Mouse (Mus musculus) spleen, embryonic (tissue): ENCODE measurements around the gene Tmem256.

Source experiments
- CTCF ChIA-PET: fragments of 350-600 bp; sonication (Branson Sonifier 250); formaldehyde crosslinking; loops from one replicate; lab custom pipeline; 2022; lab: Charles Lee

The Tmem256 gene

GRCm38 (mm10) chr11:69850754-69851153 is 12.4 kb downstream of the Tmem256 start:
- CTCF ChIA-PET: interaction anchor here (0.5 kb wide), 1 partner anchor 81 kb away, joined by 3 read pairs; no protein-coding TSS in a partner anchor

DNA sequence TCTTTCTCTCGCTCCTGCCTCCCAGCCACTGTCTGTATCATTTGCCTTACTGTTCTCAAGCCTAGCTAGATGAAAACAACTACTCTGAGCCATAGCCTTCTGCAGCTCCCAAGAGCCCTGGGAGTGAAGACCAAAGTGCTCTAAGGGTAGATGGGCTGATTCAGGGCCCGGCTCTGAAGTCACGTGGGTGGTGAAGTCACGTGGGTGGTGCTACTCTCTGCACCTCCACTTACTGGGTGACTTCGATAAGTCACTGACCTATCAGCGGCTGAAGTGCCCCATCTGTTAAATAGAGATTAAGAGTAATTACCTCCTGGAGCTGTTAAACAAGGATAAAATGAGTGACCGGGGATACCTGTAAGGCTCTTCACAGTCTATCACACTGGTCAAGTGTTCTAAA is 15.7 kb downstream of the Tmem256 start:
- CTCF ChIA-PET: no interaction called here

GRCm38 (mm10) chr11:69854680-69855079 is 16.4 kb downstream of the Tmem256 start:
- CTCF ChIA-PET: interaction anchor here (0.6 kb wide), 1 partner anchor 15 kb away, joined by 4 read pairs; no protein-coding TSS in a partner anchor

DNA sequence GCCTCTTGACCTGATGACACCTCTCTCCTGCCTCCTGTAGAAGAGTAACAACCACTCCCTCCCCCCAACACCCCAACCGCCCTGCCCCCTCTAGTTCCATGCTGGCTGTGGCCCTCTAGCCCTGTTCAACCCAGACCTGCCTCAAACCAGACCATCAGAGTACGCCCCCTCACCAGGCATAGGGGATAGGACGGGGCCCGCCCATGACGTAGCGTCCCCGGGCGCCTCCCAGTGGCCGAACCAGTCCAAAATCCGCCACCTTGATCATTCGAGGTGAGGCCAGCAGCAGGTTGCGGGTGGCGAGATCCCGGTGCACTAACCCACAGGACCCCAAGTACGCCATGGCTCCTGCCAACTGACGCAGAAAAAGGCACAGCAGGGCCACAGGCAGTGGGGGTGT is 17.0 kb downstream of the Tmem256 start:
- CTCF ChIA-PET: no interaction called here

- CTCF ChIA-PET: interaction anchor here (0.5 kb wide), 1 partner anchor 47 kb away, joined by 3 read pairs; no protein-coding TSS in a partner anchor
These were observed 20.0 kb downstream of the Tmem256 start, which contains the start of gene Tnk1 for GRCm38 (mm10) chr11:69858113-69858998. TSS of gene Tnk1 (minus strand) at chr11:69858730.

- CTCF ChIA-PET: interaction anchor here (0.7 kb wide), 1 partner anchor 103 kb away, joined by 18 read pairs; no protein-coding TSS in a partner anchor
These were observed 25.4 kb downstream of the Tmem256 start for GRCm38 (mm10) chr11:69863729-69864128.

- CTCF ChIA-PET: interaction anchor here (0.7 kb wide), 1 partner anchor 103 kb away, joined by 18 read pairs; no protein-coding TSS in a partner anchor
These were observed 26.0 kb downstream of the Tmem256 start for GRCm38 (mm10) chr11:69864138-69864860.

- CTCF ChIA-PET: interaction anchor here (0.6 kb wide), 1 partner anchor 103 kb away, joined by 7 read pairs; no protein-coding TSS in a partner anchor
These were observed 27.2 kb downstream of the Tmem256 start for GRCm38 (mm10) chr11:69865561-69865960.

DNA sequence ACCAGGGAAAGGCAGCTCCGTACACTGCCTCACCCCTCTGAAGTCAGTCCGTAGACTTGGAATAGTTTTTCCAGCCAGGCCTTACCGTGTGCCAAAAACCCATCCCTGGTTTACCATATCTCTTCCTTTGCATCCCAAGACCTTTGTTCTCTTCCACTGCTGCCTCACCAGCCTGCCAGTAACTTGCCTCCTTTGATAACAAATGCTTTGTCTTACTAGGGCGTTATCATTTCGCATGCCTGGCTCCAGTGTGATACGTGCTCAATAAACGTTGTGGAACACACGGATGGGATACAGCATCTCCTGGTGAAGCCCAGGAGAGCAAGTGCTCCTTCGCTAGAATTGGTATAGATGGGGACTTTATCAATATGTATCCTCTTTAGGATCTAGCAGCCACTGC is 29.0 kb downstream of the Tmem256 start:
- CTCF ChIA-PET: no interaction called here

GRCm38 (mm10) chr11:69870289-69871069 is 32.2 kb downstream of the Tmem256 start:
- CTCF ChIA-PET: no interaction called here

GRCm38 (mm10) chr11:69871822-69872221 is 33.5 kb downstream of the Tmem256 start:
- CTCF ChIA-PET: no interaction called here

GRCm38 (mm10) chr11:69872451-69872850 is 34.1 kb downstream of the Tmem256 start:
- CTCF ChIA-PET: no interaction called here

- CTCF ChIA-PET: interaction anchor here (0.6 to 0.7 kb wide), 3 partner anchors 24 to 394 kb away, joined by 3 to 9 read pairs (median 3); no protein-coding TSS in a partner anchor
These were observed 37.9 kb downstream of the Tmem256 start for GRCm38 (mm10) chr11:69876186-69876585.

GRCm38 (mm10) chr11:69876867-69877266 is 38.6 kb downstream of the Tmem256 start:
- CTCF ChIA-PET: interaction anchor here (0.6 kb wide), 1 partner anchor 161 kb away, joined by 3 read pairs; no protein-coding TSS in a partner anchor

DNA sequence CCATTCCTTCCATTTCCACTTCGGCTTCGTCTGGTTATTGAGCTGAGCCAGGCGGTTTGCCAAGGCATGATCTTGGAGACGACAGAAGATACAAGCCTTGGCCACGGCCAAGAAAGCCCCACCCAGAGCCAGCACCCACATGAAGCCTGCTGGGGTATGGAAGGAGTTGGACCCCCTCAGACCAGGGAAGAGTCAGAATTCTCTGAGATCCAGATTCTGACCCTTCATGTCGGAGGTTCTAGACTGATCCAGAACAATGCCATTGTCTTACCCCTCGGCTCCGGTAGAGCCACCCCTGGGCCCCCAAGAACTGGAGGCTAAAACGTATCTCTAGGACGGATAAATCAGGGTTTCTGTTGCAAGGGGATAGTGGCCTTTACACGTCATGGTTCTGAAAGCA is 39.6 kb downstream of the Tmem256 start, which contains the start of gene Tmem95:
Tmem95 (minus strand) TSS at position 141 of the 400 bp plus-strand sequence.
- CTCF ChIA-PET: no interaction called here

GRCm38 (mm10) chr11:69878399-69878798 is 40.1 kb downstream of the Tmem256 start:
- CTCF ChIA-PET: no interaction called here

- CTCF ChIA-PET: interaction anchor here (0.5 kb wide), 1 partner anchor 494 kb away, joined by 8 read pairs; no protein-coding TSS in a partner anchor
These were observed 40.6 kb downstream of the Tmem256 start for GRCm38 (mm10) chr11:69878952-69879351.

DNA sequence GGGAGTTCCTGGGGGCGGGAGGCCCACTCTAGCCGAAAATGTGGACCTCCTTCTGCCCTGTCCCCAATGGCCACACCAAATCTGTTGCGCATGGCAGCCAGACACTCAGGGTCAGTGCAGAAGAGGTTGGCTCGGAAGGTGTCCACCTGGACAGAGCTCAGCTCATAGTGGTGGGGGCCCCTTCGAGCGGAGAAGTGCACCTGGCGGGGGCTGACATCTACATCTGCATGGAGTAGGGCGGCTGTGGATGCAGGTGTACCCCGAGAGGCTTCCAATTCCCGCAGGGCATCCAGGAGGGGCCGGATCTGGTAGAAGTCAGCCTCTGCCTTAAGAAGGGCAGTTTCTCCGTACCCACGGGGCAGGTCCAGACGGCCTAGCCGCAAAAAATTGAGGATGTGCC is 41.4 kb downstream of the Tmem256 start:
- CTCF ChIA-PET: interaction anchor here (1.4 kb wide), 1 partner anchor 69 kb away, joined by 7 read pairs; the partner anchor contains the start of gene Slc2a4

- CTCF ChIA-PET: interaction anchor here (0.7 to 1.4 kb wide), 2 partner anchors 58 to 68 kb away, joined by 3 to 7 read pairs; partner anchors contain the start of gene Slc2a4
These were observed 42.2 kb downstream of the Tmem256 start for GRCm38 (mm10) chr11:69880506-69880852.

- CTCF ChIA-PET: interaction anchor here (1.4 kb wide), 1 partner anchor 67 kb away, joined by 7 read pairs; the partner anchor contains the start of gene Slc2a4
These were observed 42.7 kb downstream of the Tmem256 start, which contains the start of gene Kctd11 for GRCm38 (mm10) chr11:69880853-69881603. TSS of gene Kctd11 (minus strand) at chr11:69881406.
